Mouse (Mus musculus): ENCODE results near the gene Ptch2.

The Ptch2 gene

DNA sequence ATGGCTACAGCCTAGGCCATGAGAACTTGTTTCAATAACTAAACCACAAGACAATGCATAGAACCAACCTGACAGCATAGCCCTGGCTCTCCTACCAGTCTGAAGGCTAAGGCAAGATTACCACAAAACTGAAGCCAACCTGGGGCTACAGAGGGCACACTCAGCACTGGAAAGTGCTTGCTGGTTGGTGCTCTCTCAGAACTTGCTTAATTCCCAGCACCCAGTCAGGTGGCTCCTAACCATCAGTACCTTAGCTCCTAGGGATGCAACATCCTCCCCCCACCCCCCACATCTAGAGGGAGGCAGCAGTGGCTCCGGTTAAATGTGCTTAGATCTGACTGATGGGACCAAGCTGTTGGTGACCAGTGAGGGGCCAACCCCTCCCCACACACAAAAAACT lies 55.5 kb downstream of the Ptch2 start:
- DNase-seq (ENCODE audit: low spot score in 2 of 2) = no peak

DNA sequence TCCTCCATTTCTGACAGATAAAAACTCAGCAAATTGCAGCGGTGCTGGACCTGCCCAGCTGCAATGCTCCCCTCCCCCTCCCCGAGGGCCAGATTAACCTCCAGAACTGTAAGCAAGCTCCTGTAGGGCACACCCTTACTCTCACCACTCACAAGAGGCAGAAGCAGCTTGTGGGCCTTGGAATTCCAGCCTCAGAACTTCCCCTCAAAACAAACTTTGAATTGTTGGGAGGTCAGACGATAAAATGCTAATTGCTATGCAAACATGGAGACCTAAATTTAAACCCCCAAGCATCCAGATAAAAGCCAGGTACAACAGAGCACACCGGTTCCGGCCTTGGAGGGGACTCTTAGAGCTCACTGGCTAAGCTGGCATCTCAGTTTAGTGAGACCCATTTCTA lies 56.8 kb downstream of the Ptch2 start:
- DNase-seq (ENCODE audit: low spot score in 2 of 2) = no peak

DNA sequence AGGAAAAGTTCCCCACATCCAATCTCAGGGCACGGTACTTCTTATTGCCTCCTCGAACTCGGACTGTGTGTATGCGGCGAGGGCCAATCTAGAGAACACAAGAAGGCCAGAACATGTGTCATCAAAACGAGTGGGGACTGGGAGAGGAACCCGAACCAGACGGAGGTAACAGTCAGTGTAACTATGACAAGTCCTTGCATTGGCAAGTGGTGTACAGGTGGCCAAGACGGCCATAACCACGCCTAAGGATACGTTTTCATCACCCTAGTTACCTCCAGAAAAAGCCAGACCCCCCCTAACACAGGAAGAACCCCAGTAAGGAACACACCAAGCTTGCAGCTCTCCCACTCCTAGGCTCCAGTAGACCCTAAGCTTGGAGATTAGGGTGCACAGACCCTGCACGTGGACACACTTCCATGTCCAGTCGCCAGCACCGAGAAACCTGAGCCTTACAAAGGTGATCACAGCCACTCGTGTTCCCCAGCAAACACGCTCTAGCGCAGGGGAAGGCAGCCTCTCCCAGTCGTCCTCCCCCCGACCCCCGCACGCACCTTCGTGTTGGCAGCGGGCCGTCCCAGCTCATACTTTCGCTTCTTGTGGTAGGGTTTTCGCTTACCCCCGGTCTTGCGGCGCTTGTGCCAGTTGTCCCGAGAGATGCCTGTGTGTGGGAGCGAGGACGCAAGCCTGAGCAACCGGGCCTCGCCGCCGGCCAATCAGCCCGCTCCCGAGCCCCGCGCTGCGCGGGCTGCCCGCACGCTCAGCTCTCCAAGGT lies 59.3 kb downstream of the Ptch2 start:
- DNase-seq (ENCODE audit: low spot score in 2 of 2) = no peak

DNA sequence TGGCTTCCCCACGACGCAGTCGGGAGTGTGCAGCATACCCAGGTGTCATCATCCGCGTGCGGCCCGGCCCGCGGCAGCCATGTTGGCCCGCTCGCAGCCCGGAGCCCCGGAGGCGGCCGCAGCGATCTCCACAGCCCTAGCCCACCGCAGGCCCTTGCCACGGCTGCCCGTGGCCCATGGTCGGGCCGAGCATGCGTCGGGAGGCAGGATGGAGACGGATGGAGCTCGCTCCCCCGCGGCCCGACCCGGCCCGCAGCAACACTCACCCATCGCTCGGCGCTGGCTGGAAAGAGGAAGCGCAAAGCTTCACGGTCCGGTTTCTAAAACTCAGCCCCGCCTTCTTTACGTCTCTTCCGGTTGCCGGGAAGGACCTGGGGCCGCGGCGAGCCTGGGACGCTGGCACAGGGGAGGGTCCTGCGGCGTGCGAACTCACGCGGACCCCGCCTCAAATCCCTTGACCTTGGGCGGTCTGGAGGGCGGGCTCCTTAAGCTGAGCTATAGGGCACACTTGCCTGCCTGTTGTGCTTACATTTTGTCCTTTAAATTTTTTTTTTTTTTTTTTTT lies 60.0 kb downstream of the Ptch2 start, which contains the start of gene Rps8:
TSS of gene Rps8 (minus strand) at position 452 of the 564 bp plus-strand sequence.
- peak; percentile 79 to 89 for DNase-seq (ENCODE audit: low spot score in 2 of 2)

DNA sequence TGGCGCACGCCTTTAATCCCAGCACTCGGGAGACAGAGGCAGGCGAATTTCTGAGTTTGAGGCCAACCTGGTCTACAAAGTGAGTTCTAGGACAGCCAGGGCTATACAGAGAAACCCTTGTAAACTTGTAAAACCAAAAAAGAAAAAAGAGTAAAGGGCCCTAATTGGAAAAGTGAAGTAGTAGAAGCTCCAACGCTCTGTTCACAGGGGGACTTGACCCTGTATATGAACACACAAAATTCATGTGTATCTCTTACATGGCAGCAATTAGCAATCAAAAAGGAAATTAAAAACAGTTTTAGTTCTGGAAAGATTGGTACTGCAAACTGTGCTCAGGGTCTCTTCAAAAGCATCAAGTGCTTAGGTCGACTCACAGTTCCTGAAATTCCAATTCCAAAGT lies 60.5 kb downstream of the Ptch2 start:
- DNase-seq (ENCODE audit: low spot score in 2 of 2) = no peak

DNA sequence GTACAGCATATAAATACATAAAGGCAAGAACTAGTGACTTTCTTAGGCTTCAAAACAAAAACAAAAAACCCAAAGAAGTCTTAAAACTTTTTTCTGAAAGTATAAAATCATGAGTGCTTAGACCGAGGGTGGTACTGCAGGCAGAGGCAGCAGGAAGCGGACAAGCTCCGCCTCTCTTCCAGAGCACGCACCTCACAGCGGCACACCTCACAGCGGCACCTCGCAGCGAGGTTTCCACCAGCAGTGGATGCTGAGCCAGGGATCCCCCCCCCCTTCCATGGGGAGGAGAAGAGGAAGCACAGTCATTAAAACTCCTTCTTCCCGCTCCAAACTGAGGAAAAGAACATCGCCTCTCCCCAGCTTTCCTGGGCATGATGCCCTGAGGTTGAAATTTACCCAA lies 63.8 kb downstream of the Ptch2 start:
- DNase-seq (ENCODE audit: low spot score in 2 of 2) = no peak

DNA sequence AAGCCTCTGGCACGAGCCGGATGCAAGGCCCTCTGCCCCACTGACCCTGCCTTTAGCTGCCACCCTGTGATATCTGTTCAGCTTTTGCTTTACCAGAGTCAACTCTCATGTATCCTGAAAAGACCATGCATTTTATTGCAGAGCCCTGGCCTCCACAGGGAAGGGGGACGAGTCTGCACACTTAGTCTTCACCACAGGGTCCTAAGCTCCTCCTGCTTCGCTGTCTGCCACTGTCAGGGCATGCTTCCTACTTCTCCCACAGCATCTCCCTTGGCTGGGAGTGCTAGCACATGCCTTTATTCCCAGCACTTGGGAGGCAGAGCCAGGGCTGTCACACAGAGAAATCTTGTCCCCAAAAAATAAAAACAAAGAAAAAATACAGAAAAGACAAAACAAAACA lies 65.3 kb downstream of the Ptch2 start:
- DNase-seq (ENCODE audit: low spot score in 2 of 2) = no peak
